Mouse (Mus musculus) forebrain, postnatal 0 days (tissue): ENCODE measurements around the gene Atpaf2. TPM values are rescaled to one million over a fixed set of nuclear protein-coding genes. Genes with fewer than 3 reads are reported as not detected.

ENCODE experiments used
- ATAC-seq: fragments of 200-750 bp; cut with Nextera tagmentation; 2 replicates; pipeline ENCODE4 v1.8.0; 2017; ENCODE audit warnings: mild to moderate bottlenecking, moderate library complexity
- DNase-seq: peaks from one replicate; pipeline ENCODE4 v3.0.0-alpha.2; 2015
- H3K27ac ChIP-seq: fragments of 300-500 bp; sonication (generic); 2 replicates; pipeline ENCODE4 v1.5.1; 2014; ENCODE audit warnings: low read depth, mild to moderate bottlenecking, antibody characterized with exemption, low read length, moderate library complexity, mixed read lengths
- H3K27me3 ChIP-seq: fragments of 300-500 bp; sonication (generic); 2 replicates; pipeline ENCODE4 v1.6.1; 2014; ENCODE audit warnings: mild to moderate bottlenecking, low read length, mixed read lengths; ENCODE audit not compliant: insufficient read depth
- H3K36me3 ChIP-seq: fragments of 300-500 bp; sonication (generic); 2 replicates; pipeline ENCODE4 v1.6.1; 2014; ENCODE audit warnings: mild to moderate bottlenecking, moderate library complexity; ENCODE audit not compliant: insufficient read depth
- H3K4me1 ChIP-seq: fragments of 300-500 bp; sonication (generic); 2 replicates; pipeline ENCODE4 v1.6.1; 2014; ENCODE audit warnings: antibody characterized with exemption; ENCODE audit not compliant: insufficient read depth
- H3K4me2 ChIP-seq: fragments of 300-500 bp; sonication (generic); 2 replicates; pipeline ENCODE4 v1.6.1; 2014; ENCODE audit warnings: low read depth, mild to moderate bottlenecking, moderate library complexity
- H3K4me3 ChIP-seq: fragments of 300-500 bp; sonication (generic); 2 replicates; pipeline ENCODE4 v1.5.1; 2014; ENCODE audit warnings: low read depth, low read length, mixed read lengths
- H3K9ac ChIP-seq: fragments of 300-500 bp; sonication (generic); 2 replicates; pipeline ENCODE4 v1.6.1; 2014; ENCODE audit warnings: mild to moderate bottlenecking
- H3K9me3 ChIP-seq: fragments of 300-500 bp; sonication (generic); 2 replicates; pipeline ENCODE4 v1.6.1; 2016; ENCODE audit warnings: low read length
- CTCF ChIP-seq: sonication (generic); IDR thresholded peaks from 2 replicates; pipeline ENCODE4 v1.5.1; 2016; ENCODE audit warnings: antibody characterized with exemption, control low read depth, low read depth
- WGBS: fragments of 180-500 bp; shearing (Covaris S2); extraction: QIAGEN DNeasy Blood & Tissue Kit; methylation state at CpG from one replicate; pipeline ENCODE4 v1.1.7; 2014; 5-methylcytosine and 5-hydroxymethylcytosine counted together
- polyA plus RNA-seq: library from polyadenylated mRNA; unstranded; fragments of >200 nt; fragmentation: Nextera tagmentation; extraction: Ambion mirVana; gene quantifications from 2 replicates; pipeline ENCODE4 v1.2.1, GENCODE M21; 2015
- total RNA-seq: library from RNA; depleted of rRNA; stranded (reverse); fragments of >200 nt; gene quantifications from 2 replicates; pipeline ENCODE4 v1.2.3, GENCODE M21; 2014

Gene Atpaf2
- total and polyA plus RNA-seq, 2 experiments from 2014 or later: 34.5 to 50.8 TPM

GRCm38 (mm10) chr11:60397172-60397571 is 21.1 kb downstream of the Atpaf2 start:
- H3K4me3 ChIP-seq: no peak overlapping the region
- no peak overlapping the region for H3K9ac ChIP-seq
- no peaks in the 10 kb centered on the region for H3K27me3 ChIP-seq
- no peak overlapping the region for H3K27ac ChIP-seq
- ATAC-seq (no peak), DNase-seq (no peak)
- H3K36me3 ChIP-seq: peaks cover 17% of the 10 kb centered on the region
- TF ChIP-seq CTCF: no peak
- no peaks in the 10 kb centered on the region for H3K9me3 ChIP-seq
- H3K4me1 ChIP-seq: no peaks in the 10 kb centered on the region
- no peak overlapping the region for H3K4me2 ChIP-seq
- WGBS: 74% methylated on average over 2 of the region's 2 CpGs

GRCm38 (mm10) chr11:60396546-60396945 is 21.7 kb downstream of the Atpaf2 start:
- H3K9me3 ChIP-seq: no peaks in the 10 kb centered on the region
- H3K4me3 ChIP-seq: no peak overlapping the region
- H3K9ac ChIP-seq: no peak overlapping the region
- peak; percentile 43 for DNase-seq
- peak; percentile 51; the same call in 1 of the 2 replicates for ATAC-seq
- TF ChIP-seq CTCF: no peak
- no peak overlapping the region for H3K4me2 ChIP-seq
- no peaks in the 10 kb centered on the region for H3K4me1 ChIP-seq
- 43% methylated on average over 6 of the region's 6 CpGs for WGBS
- H3K27me3 ChIP-seq: no peaks in the 10 kb centered on the region
- peaks cover 11% of the 10 kb centered on the region; the same call in 1 of the 2 replicates for H3K36me3 ChIP-seq
- no peak overlapping the region for H3K27ac ChIP-seq

DNA sequence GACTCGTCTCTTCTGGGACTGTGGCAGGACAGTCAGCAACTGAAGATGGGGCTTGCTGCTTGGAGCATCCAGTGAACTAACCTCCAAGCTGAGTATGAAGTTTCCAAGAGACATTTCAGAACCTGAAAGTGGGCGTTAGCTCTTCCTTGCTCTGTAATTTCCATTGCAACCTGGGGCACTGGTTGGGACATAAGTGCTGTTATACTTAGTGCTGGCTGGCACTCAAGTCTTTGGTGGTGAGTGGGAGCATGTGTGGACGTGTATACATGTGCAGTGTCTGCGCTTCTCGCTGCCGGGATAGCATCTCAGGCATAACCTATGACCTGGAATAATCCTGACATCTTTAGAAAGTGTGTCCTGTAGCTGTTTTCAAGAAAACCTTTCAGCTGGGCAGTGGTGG is 26.9 kb downstream of the Atpaf2 start:
- Histone ChIP-seq H3K4me2 (no peak overlapping the region), H3K9ac (no peak overlapping the region), H3K4me3 (no peak overlapping the region), H3K9me3 (no peaks in the 10 kb centered on the region), H3K27ac (no peak overlapping the region), H3K4me1 (no peaks in the 10 kb centered on the region), H3K27me3 (no peaks in the 10 kb centered on the region), H3K36me3 (no peaks in the 10 kb centered on the region)
- 90% methylated on average over 6 of the region's 6 CpGs for whole genome bisulfite sequencing
- no peak for TF ChIP-seq CTCF
- DNase-seq (no peak), ATAC-seq (no peak)

- DNase-seq (no peak), ATAC-seq (no peak)
- peaks cover 17% of the 10 kb centered on the region; the same call in 1 of the 2 replicates for H3K4me1 ChIP-seq
- 91% methylated on average over 2 of the region's 2 CpGs for WGBS
- H3K27ac ChIP-seq: no peak overlapping the region
- H3K4me3 ChIP-seq: no peak overlapping the region
- no peak overlapping the region for H3K4me2 ChIP-seq
- no peaks in the 10 kb centered on the region for H3K9me3 ChIP-seq
- H3K9ac ChIP-seq: no peak overlapping the region
- no peak for TF ChIP-seq CTCF
- H3K27me3 ChIP-seq: no peaks in the 10 kb centered on the region
- no peaks in the 10 kb centered on the region for H3K36me3 ChIP-seq
Measured at GRCm38 (mm10) chr11:60387944-60388343, 30.3 kb downstream of the Atpaf2 start.

GRCm38 (mm10) chr11:60385946-60386345 is 32.3 kb downstream of the Atpaf2 start:
- Histone ChIP-seq H3K27me3 (no peaks in the 10 kb centered on the region), H3K27ac (no peak overlapping the region), H3K4me3 (no peak overlapping the region), H3K36me3 (no peaks in the 10 kb centered on the region), H3K4me1 (peaks cover 17% of the 10 kb centered on the region; the same call in 1 of the 2 replicates), H3K9me3 (no peaks in the 10 kb centered on the region), H3K9ac (no peak overlapping the region), H3K4me2 (no peak overlapping the region)
- ATAC-seq (no peak), DNase-seq (no peak)
- WGBS: 79% methylated on average over 5 of the region's 5 CpGs
- no peak for TF ChIP-seq CTCF

- no peaks in the 10 kb centered on the region for H3K27me3 ChIP-seq
- peak; percentile 92 for ATAC-seq
- H3K36me3 ChIP-seq: no peaks in the 10 kb centered on the region
- TF ChIP-seq CTCF: no peak
- H3K9ac ChIP-seq: peak overlapping the region; percentile 31; the same call in 1 of the 2 replicates
- H3K9me3 ChIP-seq: no peaks in the 10 kb centered on the region
- H3K4me1 ChIP-seq: peaks cover 17% of the 10 kb centered on the region; the same call in 1 of the 2 replicates
- peak; percentile 76 for DNase-seq
- peak overlapping the region; percentile 80 for H3K27ac ChIP-seq
- H3K4me2 ChIP-seq: peak overlapping the region; percentile 34
- 2% methylated on average over 16 of the region's 16 CpGs for WGBS
- 0 out of 2 replicates have a peak overlapping the region, but pooled peaks have one; percentile 13 for H3K4me3 ChIP-seq
Measured at GRCm38 (mm10) chr11:60384762-60385421, 33.4 kb downstream of the Atpaf2 start.

DNA sequence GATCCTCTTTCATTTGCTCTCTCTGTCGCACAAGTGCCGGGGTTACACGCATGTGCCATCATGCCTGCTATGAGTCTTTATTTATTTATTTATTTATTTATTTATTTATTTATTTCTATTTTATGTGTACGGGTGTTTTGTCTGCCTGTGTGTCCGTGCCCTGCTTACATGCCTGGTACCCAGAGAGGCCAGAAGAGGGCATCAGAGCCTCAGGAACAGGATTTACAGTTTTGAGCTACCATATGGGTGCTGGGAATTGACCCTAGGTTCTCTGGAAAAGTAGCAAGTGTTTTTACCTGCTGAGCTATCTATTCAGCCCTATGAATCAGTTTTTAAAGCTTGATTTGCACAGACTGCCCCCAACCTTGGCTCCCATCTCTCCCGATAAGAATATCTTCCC is 34.7 kb downstream of the Atpaf2 start:
- Histone ChIP-seq H3K36me3 (no peaks in the 10 kb centered on the region), H3K4me1 (peaks cover 17% of the 10 kb centered on the region; the same call in 1 of the 2 replicates), H3K27me3 (no peaks in the 10 kb centered on the region), H3K27ac (no peak overlapping the region), H3K9me3 (no peaks in the 10 kb centered on the region), H3K4me2 (no peak overlapping the region), H3K4me3 (no peak overlapping the region), H3K9ac (no peak overlapping the region)
- WGBS: 91% methylated on average over 6 of the region's 6 CpGs
- no peak for ATAC-seq
- no peak for TF ChIP-seq CTCF
- DNase-seq: no peak
